Mouse (Mus musculus) cerebellum, postnatal 10 days (tissue): ENCODE data around the gene A530016L24Rik.

ENCODE experiments used
- DNase-seq, 2 experiments: peaks; one replicate each; pipeline ENCODE4 v3.0.0; 2021; ENCODE audit warnings: mixed read lengths in 2 of 2

Gene A530016L24Rik

GRCm38 (mm10) chr12:112489134-112489533, at the start of gene A530016L24Rik:
A530016L24Rik (plus strand) TSS chr12:112489448.
- DNase-seq: no peak

- peak in 1 of 2 experiments; percentile 68 for DNase-seq
Observed at GRCm38 (mm10) chr12:112439993-112440392, 49.3 kb upstream of the A530016L24Rik start.

- DNase-seq: no peak
Observed at GRCm38 (mm10) chr12:112449144-112449827, 40.0 kb upstream of the A530016L24Rik start.

- no peak for DNase-seq
Observed at GRCm38 (mm10) chr12:112449828-112450180, 39.4 kb upstream of the A530016L24Rik start.

- DNase-seq: peak; percentile 79 to 86
Observed at GRCm38 (mm10) chr12:112450883-112451282, 38.4 kb upstream of the A530016L24Rik start.

- no peak for DNase-seq
Observed at GRCm38 (mm10) chr12:112451381-112451780, 37.9 kb upstream of the A530016L24Rik start.

GRCm38 (mm10) chr12:112451826-112452225, 37.4 kb upstream of the A530016L24Rik start:
- no peak for DNase-seq

GRCm38 (mm10) chr12:112456144-112456713, 33.0 kb upstream of the A530016L24Rik start:
- no peak for DNase-seq

GRCm38 (mm10) chr12:112457839-112458238, 31.4 kb upstream of the A530016L24Rik start:
- peak; percentile 79 to 89 for DNase-seq

- no peak for DNase-seq
Observed at GRCm38 (mm10) chr12:112462423-112462822, 26.8 kb upstream of the A530016L24Rik start.

- DNase-seq: no peak
Observed at GRCm38 (mm10) chr12:112463209-112463608, 26.0 kb upstream of the A530016L24Rik start.

- DNase-seq: no peak
Observed at GRCm38 (mm10) chr12:112463750-112464444, 25.4 kb upstream of the A530016L24Rik start.

- DNase-seq: no peak
Observed at GRCm38 (mm10) chr12:112464516-112464915, 24.7 kb upstream of the A530016L24Rik start.

- DNase-seq: no peak
Observed at GRCm38 (mm10) chr12:112465928-112466327, 23.3 kb upstream of the A530016L24Rik start.

- DNase-seq: no peak
Observed at GRCm38 (mm10) chr12:112467387-112467786, 21.9 kb upstream of the A530016L24Rik start.

GRCm38 (mm10) chr12:112469393-112469792, 19.9 kb upstream of the A530016L24Rik start:
- DNase-seq: no peak

GRCm38 (mm10) chr12:112470216-112470615, 19.0 kb upstream of the A530016L24Rik start:
- no peak for DNase-seq

- DNase-seq: peak; percentile 94 to 97
Observed at GRCm38 (mm10) chr12:112473777-112474176, 15.5 kb upstream of the A530016L24Rik start.

- DNase-seq: no peak
Observed at GRCm38 (mm10) chr12:112489535-112489934, 287 bp downstream of the A530016L24Rik start.

GRCm38 (mm10) chr12:112490444-112490939, 1.2 kb downstream of the A530016L24Rik start:
- no peak for DNase-seq

- DNase-seq: no peak
Observed at GRCm38 (mm10) chr12:112496136-112496535, 6.9 kb downstream of the A530016L24Rik start.

GRCm38 (mm10) chr12:112497731-112498130, 8.5 kb downstream of the A530016L24Rik start:
- no peak for DNase-seq

- DNase-seq: peak in 1 of 2 experiments; percentile 35
Observed at GRCm38 (mm10) chr12:112498683-112499082, 9.4 kb downstream of the A530016L24Rik start.
